Mouse (Mus musculus) CD4-positive, CD25-positive, alpha-beta regulatory T cell, adult 4 months (primary cell): Measurements from ENCODE around the gene Ccz1. TPM values are rescaled to one million over a fixed set of nuclear protein-coding genes. Genes with fewer than 3 reads are reported as not detected.

Experiments
- ATAC-seq: one replicate; pipeline ENCODE4 v1.8.0; 2017
- polyA plus RNA-seq, 2 experiments: library from polyadenylated mRNA; unstranded; fragments of 100-300 nt; shearing (Covaris generic); gene quantifications; one replicate each; pipeline ENCODE4 v1.2.1; 2017

Ccz1 gene
- polyA plus RNA-seq, 2 experiments from 2014 or later: 36.3 to 36.6 TPM

GRCm38 (mm10) chr5:143993260-143993659 lies 21.4 kb downstream of the Ccz1 start:
- ATAC-seq: no peak

- no peak for ATAC-seq
These were observed 22.0 kb downstream of the Ccz1 start for GRCm38 (mm10) chr5:143992661-143993060.

GRCm38 (mm10) chr5:143990086-143990485 lies 24.6 kb downstream of the Ccz1 start:
- ATAC-seq: no peak

GRCm38 (mm10) chr5:143989046-143989445 lies 25.6 kb downstream of the Ccz1 start:
- ATAC-seq: no peak

- no peak for ATAC-seq
These were observed 27.1 kb downstream of the Ccz1 start for GRCm38 (mm10) chr5:143987596-143987995.

- ATAC-seq: no peak
These were observed 29.3 kb downstream of the Ccz1 start for GRCm38 (mm10) chr5:143985381-143985780.

- ATAC-seq: no peak
These were observed 32.3 kb downstream of the Ccz1 start for GRCm38 (mm10) chr5:143982361-143982760.

GRCm38 (mm10) chr5:143980858-143981257 lies 33.8 kb downstream of the Ccz1 start:
- ATAC-seq: no peak

GRCm38 (mm10) chr5:143976726-143977431 lies 37.8 kb downstream of the Ccz1 start:
- no peak for ATAC-seq

GRCm38 (mm10) chr5:143976232-143976631 lies 38.4 kb downstream of the Ccz1 start:
- ATAC-seq: no peak

GRCm38 (mm10) chr5:143975631-143975933 lies 39.1 kb downstream of the Ccz1 start:
- ATAC-seq: peak; percentile 65

- peak; percentile 57 for ATAC-seq
These were observed 39.6 kb downstream of the Ccz1 start for GRCm38 (mm10) chr5:143974931-143975630.

- no peak for ATAC-seq
These were observed 42.0 kb downstream of the Ccz1 start for GRCm38 (mm10) chr5:143972628-143973027.

- no peak for ATAC-seq
These were observed 48.0 kb downstream of the Ccz1 start for GRCm38 (mm10) chr5:143966671-143967070.

GRCm38 (mm10) chr5:143965586-143966345 lies 48.9 kb downstream of the Ccz1 start:
- ATAC-seq: no peak

GRCm38 (mm10) chr5:143961176-143961575 lies 53.5 kb downstream of the Ccz1 start:
- no peak for ATAC-seq

GRCm38 (mm10) chr5:143959551-143959950 lies 55.1 kb downstream of the Ccz1 start:
- ATAC-seq: no peak

- ATAC-seq: no peak
These were observed 57.6 kb downstream of the Ccz1 start for GRCm38 (mm10) chr5:143957101-143957500.

GRCm38 (mm10) chr5:143950016-143950415 lies 64.7 kb downstream of the Ccz1 start:
- no peak for ATAC-seq

GRCm38 (mm10) chr5:143948361-143948760 lies 66.3 kb downstream of the Ccz1 start:
- no peak for ATAC-seq

GRCm38 (mm10) chr5:143943231-143944125 lies 71.2 kb downstream of the Ccz1 start:
- no peak for ATAC-seq

GRCm38 (mm10) chr5:143941588-143941987 lies 73.1 kb downstream of the Ccz1 start:
- ATAC-seq: no peak
